Mouse (Mus musculus) cerebellum, adult 18-20 months (tissue): ENCODE measurements around the gene Rab12.
A peak's percentile ranks its signal among the peaks of the same experiment; 100 is the strongest.
"Not testable (repeated sequence)": the region's sequence is repeated elsewhere in the genome, so short reads cannot be mapped to it uniquely, and the experiment has no call there.

Experiments used
- DNase-seq, 2 experiments: peaks; one replicate each; pipeline ENCODE4 v3.0.0; 2021

Gene Rab12

GRCm38 (mm10) chr17:66519554-66520553 is at the start of gene Rab12:
Rab12 (minus strand) TSS chr17:66519729.
- DNase-seq, result peak; percentile 87 to 94

- no peak for DNase-seq
Measured at GRCm38 (mm10) chr17:66564213-66564612, 44.7 kb upstream of the Rab12 start.

GRCm38 (mm10) chr17:66563551-66563950 is 44.0 kb upstream of the Rab12 start:
- DNase-seq, result no peak

- DNase-seq, result no peak
Measured at GRCm38 (mm10) chr17:66561380-66561779, 41.9 kb upstream of the Rab12 start.

GRCm38 (mm10) chr17:66558404-66559317 is 39.1 kb upstream of the Rab12 start:
- no peak for DNase-seq

GRCm38 (mm10) chr17:66552690-66553089 is 33.2 kb upstream of the Rab12 start:
- DNase-seq, result no peak

GRCm38 (mm10) chr17:66550486-66550885 is 31.0 kb upstream of the Rab12 start:
- no peak for DNase-seq

- DNase-seq, result no peak
Measured at GRCm38 (mm10) chr17:66532285-66532684, 12.8 kb upstream of the Rab12 start.

- DNase-seq, result no peak
Measured at GRCm38 (mm10) chr17:66523396-66523795, 3.9 kb upstream of the Rab12 start.

- DNase-seq, result not testable (repeated sequence)
Measured at GRCm38 (mm10) chr17:66522631-66523030, 3.1 kb upstream of the Rab12 start.

- peak in 1 of 2 experiments; percentile 37 for DNase-seq
Measured at GRCm38 (mm10) chr17:66518877-66519553, 514 bp downstream of the Rab12 start.

- no peak for DNase-seq
Measured at GRCm38 (mm10) chr17:66516953-66517352, 2.6 kb downstream of the Rab12 start.

- DNase-seq, result no peak
Measured at GRCm38 (mm10) chr17:66514288-66514995, 5.1 kb downstream of the Rab12 start.

GRCm38 (mm10) chr17:66512202-66512956 is 7.2 kb downstream of the Rab12 start:
- no peak for DNase-seq

GRCm38 (mm10) chr17:66510221-66510683 is 9.3 kb downstream of the Rab12 start:
- DNase-seq, result no peak

- DNase-seq, result peak; percentile 52 to 63
Measured at GRCm38 (mm10) chr17:66507049-66507954, 12.2 kb downstream of the Rab12 start.

GRCm38 (mm10) chr17:66504964-66505363 is 14.6 kb downstream of the Rab12 start:
- DNase-seq, result peak; percentile 45 to 54

- no peak for DNase-seq
Measured at GRCm38 (mm10) chr17:66504248-66504647, 15.3 kb downstream of the Rab12 start.

GRCm38 (mm10) chr17:66503466-66503865 is 16.1 kb downstream of the Rab12 start:
- peak; percentile 44 to 59 for DNase-seq

GRCm38 (mm10) chr17:66502865-66503264 is 16.7 kb downstream of the Rab12 start:
- no peak for DNase-seq
